Mouse (Mus musculus) spleen, postnatal 36 days (tissue): ENCODE results near the gene Supv3l1.
"Not testable (repeated sequence)": the region's sequence is repeated elsewhere in the genome, so short reads cannot be mapped to it uniquely, and the experiment has no call there.

ENCODE experiments used
- DNase-seq, 2 experiments: peaks; one replicate each; pipeline ENCODE4 v3.0.0; 2022; ENCODE audit warnings: low spot score in 2 of 2, mixed read lengths in 1 of 2

Supv3l1 gene

DNA sequence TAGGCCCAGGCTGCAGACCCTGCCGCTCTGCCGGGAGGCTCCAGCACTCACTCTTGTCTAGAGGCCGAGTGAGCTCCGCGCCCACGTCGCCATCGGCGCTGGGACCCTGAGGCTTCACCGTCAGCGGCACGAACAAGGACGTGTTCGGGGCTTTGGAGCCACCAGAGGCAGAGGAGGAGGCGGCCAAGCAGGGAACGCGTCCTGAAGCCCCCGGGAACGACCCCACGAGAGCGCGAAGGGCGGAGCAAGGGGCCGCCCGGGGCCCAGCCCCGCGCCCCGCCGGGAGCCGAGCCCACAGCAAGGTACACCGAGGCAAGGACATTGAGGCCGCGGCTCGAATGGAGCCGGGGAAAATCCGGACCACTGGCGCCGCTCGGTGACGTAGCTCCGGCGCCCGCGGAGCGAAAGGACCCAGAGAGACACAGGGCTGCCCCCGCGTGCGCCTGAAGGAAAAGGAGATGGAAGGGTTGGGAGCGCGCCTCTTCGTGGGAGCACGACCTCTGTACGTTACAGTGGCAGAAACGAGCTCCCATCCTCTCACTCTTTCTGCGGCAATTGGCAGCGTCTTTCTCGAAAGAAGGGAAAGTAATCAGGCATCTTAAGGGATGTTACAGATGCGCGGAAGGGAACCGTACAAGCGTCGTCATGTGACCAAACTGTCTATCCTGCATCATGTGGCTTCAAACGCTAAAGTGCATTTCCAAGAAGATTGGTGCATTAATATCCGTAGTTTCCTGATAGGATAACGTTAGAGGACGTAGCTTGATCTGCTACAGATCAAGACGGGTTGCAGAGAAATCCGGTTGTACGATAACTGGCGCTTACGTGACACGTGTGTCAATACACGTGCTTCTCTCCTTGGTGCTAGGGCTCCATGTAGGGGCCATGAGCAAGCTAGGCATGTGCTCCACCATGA lies at the start of gene Supv3l1, which contains the start of gene 4930507D05Rik:
Gene Supv3l1, minus strand, starts transcription at position 375 of the 916 bp plus-strand sequence.
Gene 4930507D05Rik, plus strand, starts transcription at position 126 of the 916 bp plus-strand sequence.
- DNase-seq: peak; percentile 76 to 85

DNA sequence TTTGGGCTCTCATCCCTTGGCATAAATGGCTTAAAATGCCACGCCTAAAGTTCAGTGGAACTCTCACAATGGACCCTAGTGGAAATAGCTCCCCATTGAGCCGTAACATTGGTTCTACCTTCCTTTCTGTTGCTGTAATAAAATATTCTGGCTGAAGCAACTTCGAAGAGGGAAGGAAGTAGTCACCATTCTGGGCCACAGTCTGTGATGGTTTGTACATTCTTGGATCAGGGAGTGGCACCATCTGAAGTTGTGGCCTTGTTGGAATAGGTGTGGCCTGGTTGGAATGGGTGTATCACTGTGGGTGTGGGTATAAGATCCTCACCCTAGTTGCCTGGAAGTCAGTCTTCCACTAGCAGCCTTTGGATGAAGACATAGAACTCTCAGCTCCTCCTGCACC lies 42.1 kb upstream of the Supv3l1 start:
- not testable (repeated sequence) for DNase-seq

DNA sequence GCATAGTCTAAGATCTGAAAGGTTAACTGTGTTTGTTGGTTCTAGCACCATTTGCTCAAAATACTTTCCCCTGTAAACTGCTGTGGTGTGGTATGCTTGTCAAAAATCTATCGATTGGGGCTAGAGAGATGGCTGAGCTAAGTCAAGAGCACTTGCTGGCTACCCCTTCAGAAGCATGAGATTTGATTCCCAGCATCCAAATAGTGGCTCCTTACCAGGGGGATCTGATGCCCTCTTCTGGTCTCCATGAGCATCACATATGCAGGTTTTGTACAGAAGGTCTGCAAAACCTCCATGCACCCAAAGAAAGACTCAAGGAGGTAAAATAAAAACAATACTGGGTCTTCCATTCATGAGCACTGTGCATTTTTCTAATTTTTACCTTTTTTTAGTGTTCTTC lies 38.7 kb upstream of the Supv3l1 start:
- no peak for DNase-seq

DNA sequence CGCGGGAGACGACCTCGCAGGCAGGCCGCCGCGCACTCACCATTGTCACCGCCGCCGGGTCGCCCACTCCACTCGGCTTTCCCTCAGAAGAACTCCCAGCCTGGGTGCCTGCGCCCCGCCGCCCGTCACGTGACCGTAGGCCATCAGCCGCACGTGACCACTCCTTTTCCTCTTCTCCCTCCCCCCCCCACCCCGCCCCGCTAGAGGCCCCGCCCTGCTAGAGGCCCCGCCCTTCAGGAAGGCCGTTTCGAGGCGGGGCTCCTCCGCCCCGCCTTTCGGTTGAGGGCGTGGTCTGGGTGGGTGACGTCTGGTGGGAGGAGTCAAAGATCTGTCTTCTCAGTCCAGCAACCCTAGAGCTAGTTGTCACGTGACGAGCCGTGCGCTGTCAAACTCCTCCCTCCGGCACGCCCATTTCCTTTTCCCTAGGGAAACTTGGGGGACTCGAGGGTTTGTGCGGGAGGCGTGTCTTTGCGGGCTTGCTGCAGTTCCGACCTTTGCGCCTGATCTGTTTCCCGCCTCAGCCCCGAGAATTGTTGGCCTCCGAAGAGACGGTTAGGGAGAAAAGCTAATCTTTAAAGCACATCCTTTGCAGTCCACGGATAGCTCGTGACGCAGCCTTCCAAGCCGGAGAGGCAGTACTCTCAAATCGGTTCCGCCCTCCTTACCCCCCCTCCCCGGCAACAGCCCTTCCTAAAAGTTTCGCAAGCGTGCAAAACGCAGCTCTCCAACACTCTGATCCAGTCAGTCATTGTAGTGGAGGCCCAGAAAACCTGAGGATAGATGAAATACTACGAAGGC lies 37.3 kb upstream of the Supv3l1 start, which contains the start of gene Vps26a:
Gene Vps26a, minus strand, starts transcription at position 188 of the 798 bp plus-strand sequence.
- DNase-seq: peak; percentile 97 to 98

DNA sequence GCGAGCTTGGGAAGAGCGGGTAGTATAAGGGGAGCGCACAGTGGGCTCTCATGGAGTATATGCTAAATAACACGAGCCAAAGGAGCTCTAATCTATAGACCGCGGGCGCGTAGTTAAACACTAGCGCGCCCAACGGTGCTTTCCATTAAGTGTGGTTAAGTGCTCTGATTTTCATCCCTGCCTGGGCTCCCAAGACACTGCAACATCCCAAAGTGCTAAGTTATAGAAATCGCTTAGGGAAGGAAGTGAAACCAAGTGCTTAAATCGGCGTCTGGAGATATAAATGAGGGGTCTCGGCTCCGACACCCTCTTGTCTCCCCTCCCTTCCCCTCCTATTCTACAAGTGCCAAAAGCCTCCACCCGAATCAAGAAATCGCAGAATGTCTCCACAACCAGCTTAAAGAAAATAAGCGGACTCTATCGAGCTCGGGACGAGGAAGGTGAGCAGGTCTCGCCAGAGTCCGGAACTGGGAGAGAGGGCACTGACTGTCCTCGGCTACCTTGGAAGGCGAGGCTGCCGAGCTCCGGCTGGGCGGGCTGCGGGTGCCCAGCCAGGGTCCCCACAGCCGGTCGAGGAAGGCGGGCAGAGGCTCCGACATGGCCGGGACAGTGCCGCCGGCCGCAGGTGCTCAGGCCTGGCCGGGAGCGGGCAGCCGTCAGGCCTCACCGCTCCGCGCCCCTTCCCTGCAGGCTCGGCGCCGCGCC lies 36.5 kb upstream of the Supv3l1 start:
- DNase-seq: no peak

DNA sequence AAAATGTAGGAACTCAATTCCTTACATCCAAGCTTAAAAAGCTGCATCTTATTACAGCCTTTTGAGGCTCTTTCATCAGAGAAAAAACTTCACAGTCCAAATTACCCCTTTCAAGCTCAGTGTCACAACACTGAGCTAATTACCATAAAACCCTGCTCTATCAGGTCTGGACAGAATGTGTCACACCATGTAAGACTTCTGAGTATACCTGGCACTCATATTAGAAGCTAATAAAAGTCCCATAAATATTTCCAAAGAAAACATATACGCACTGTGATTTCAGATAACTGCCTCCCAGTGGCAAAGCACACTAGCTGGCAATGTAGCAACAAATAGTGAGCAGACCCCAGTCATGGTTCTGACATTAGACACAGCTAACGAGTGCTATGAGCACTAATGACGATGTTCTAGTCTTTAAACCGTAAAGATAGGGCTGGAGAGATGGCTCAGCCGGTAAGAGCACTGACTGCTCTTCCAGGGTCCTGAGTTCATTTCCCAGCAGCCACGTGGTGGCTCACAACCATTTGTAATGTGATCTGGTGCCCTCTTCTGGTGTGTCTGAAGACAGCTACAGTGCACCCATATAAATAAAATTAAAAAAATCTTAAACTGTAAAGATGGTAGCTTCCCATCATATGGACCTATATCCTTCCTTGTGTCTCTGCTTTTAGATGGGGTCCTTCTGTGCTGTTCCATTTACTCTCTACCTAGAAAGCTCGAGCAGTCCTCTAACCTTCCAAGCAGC lies 31.7 kb upstream of the Supv3l1 start:
- DNase-seq: no peak

DNA sequence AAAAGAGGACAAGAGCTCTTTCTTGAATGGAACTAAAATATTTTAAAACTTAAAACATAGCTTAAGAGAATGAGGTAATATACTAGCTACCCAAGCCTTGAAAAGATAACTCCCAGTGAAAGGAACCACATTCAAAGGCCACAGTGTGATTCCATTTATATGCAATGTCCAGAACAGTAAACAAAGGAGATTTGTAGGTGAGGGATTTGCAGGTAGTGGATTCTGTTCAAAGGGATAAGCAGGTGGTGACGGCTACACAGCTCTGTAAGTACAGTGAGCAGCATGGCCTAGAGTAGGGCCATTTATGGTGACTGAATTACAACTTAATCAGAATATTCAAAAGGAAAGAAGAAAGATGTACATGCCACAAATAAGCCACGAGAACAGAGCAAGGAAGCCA lies 27.4 kb upstream of the Supv3l1 start:
- no peak for DNase-seq

DNA sequence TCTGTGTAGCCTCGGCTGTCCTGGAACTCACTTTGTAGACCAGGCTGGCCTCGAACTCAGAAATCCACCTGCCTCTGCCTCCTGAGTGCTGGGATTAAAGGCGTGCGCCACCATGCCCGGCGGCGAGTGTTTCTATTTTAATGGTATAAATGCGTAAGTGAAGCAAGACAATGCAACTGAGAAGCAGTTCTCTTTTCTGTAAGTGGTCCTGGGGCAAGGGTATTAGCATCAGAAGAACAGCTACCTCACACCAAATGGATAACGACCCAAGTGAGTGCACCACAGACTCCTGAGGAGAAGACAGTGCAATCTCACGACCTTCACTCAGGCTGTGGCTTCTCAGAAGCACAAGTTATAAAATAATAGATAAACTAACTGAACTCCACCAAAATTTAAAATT lies 25.4 kb upstream of the Supv3l1 start:
- no peak for DNase-seq

DNA sequence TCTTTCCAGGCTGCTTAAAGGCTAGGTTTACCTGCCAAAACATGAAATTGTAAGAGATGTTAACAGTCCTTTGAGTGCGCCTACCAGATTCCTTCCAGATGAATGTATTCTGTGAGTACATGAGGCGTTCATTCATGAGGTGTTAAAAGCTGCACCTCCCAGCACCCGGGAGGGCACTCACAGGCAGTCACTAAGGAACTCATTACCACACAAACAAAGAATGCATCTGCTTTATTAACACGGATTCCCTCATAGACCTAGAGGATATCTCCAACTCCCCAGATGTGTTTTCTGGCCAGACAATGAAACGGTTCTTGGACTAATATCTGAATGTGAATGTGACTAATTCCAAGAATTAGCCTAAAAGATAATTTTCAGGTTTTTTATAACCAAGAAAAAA lies 21.6 kb upstream of the Supv3l1 start:
- DNase-seq: no peak

DNA sequence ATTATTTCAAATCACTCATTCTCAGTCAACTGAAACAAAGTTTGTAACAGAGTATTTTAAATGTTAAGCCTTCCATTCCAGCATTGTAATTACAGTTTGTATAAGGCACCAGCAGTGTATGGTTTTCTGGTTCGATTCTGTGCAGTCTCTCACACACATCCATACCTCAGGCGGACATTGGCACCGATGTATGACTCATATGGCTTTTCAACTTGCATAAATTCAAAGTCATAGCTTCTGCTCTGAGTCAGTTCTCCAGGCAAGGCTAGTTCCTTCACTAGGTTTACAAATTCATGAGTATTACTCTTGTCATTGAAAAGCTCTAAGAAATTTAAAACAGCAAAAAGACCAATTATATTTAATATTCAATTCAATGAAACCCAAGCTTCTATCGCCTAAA lies 20.2 kb upstream of the Supv3l1 start:
- DNase-seq: no peak

DNA sequence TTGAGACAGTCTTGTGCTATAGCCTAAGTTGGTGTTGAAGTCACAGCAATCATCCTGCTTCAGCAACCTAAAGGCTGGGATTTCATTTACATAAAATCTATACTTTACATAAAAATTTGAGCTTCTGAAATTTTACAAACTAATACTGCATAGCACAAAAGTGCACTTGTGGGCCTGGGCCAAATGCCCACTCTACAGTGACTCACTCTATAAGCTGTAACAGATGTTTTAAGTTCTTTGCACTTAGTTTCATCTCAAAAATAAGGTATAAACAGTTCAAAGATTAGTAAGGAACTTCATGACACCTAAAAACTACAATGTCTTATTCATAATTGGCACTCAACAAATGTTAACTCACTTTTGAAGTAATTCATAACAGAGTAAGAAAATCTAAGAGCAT lies 11.8 kb upstream of the Supv3l1 start:
- no peak for DNase-seq

DNA sequence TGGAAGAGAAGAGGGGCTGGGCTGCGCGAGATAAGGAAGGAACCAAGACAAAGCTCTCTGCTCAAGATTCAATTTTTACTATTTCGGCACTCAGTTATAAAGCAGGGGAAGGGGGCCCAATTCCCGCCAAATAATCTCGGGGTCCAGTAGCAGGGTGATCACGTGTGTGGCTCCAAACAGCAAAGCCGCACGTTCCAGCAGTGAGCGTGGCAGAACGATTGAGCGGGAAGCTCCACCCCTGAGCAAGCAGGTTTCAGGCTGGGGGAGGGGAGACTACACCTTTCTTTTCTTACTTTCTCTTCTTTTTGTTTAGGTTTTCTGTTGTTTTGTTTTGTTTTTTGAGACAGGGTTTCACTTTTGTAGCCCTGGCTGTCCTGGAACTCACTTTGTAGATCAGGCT lies 2.5 kb upstream of the Supv3l1 start:
- not testable (repeated sequence) for DNase-seq

DNA sequence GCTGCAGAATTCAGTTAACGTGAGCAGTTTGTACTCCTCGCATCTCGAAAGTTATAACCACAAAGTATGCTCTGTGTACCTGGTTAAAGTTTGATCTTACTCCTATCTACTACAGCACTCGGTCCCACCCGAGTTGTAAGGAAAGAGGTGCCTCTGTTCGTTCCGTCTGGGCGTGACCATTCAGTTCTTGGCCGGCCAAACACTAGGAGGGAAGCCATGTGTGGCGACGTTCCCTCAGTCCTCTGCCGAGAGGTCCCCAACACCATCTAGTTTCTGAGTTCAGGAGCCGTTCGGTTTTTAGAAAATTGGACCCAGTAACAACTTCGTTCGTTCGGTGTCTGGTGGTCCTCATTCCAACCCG lies 722 bp upstream of the Supv3l1 start:
- DNase-seq: no peak

DNA sequence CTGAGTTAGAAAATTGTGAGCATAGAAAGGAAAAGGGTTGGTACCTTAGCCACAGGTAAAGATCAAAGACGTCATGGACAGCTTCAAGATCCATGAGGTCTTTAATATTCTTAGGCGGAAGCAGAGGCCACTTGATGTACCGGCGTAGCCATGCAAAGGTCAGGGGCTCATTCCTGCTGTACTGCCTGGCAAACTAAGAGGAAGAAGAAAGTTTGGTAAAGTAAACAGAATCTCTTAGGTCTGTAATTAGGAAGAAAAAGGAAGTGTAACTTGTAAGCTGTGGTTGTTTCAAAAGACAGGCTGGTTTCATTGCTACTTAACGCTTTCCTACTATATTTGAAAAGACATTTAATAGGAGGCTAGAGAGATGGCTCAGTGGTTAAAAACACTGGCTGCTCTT lies 19.1 kb downstream of the Supv3l1 start:
- no peak for DNase-seq

DNA sequence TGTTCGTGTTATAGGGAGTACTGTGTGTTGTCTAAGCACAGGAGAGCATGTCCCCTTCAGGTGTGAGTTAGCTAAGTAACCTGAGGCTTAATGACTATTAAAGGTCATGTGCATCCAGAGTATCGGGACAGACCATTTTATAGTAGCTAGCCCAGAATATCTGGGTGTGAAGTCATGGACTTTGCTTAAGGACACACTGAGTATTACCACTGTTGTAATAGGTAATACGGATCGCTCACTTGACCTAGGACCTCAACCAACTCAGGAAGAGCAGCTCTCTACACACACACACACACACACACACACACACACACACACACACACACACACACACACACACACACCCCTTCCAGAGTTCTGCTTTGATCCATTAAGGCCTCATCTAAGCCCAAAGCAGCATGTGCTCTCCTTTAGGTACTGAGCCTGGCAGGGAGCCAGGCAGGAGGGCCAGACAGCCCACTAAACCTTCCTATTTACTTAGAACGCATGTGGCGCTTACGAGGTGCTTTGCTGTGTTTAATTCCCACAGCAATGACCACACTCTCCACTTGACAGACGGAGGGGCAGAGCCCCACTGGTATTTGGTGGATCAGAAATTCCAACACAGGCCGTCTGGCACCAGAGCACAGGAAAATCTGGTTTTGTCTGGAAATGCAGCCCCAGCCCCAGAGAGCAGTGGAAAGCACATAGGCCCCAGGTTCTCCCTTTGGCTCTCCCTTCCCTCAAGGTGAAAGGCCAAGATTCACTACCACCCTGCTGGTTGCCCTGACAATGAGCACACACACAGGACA lies 24.3 kb downstream of the Supv3l1 start:
- no peak for DNase-seq

DNA sequence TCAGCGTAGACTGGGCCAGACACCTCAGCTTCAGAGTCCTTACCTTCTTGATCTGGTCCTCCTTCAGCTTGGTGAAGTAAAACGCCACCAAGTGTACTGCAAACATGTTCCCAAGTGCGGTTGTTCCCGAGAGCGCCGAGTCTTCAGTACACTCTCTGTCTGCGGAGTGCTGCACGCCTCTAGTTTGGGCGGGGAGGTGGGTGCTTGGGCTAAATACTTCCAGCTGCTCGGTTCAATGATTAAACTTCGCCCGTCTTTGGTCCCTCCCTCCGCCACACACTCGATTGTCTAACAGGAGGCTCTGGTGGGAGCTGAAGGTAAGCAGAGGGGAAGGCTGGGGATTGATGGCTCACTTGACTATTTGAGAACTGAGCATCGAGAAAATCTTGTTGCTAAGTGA lies 27.3 kb downstream of the Supv3l1 start, which contains the start of gene Hkdc1:
Gene Hkdc1, minus strand, starts transcription at position 237 of the 400 bp plus-strand sequence.
- DNase-seq: no peak

DNA sequence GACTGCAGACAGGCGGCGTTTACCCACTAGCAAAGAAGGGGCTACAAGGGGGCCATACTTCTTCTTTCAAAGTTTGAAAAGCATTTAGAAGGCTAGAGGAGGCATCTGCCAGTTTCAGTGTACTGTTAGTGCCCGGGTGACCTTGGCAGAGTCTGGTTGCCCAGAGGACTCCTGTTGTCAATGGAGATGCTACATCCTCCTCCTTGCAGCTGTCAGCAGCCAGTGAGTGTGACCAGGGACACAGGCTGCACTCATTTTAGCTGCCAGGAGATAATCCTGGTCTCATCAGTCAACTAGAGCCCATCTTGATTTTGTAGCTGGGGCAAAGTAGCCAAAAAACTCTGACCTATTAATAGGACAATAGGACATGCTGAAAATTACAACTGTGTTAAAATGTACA lies 28.4 kb downstream of the Supv3l1 start:
- no peak for DNase-seq

DNA sequence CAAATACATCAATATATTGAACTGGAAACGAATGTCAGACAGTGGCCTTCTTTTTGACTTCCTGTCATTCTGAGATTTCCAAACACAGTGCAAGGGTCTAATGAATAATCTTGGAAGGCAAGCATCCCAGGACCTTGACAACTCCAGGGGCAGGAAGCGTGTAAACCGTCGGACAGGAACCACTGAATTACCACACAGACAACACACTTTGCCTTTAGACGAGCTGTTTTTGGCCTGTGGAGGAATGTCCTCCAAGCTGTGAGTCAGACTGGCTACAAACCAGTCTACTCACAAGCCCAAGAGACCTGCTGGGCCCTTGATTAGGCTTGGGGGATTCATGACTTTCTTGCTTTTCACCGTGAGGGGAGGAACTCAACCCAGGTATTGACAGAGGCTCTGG lies 29.1 kb downstream of the Supv3l1 start:
- no peak for DNase-seq

DNA sequence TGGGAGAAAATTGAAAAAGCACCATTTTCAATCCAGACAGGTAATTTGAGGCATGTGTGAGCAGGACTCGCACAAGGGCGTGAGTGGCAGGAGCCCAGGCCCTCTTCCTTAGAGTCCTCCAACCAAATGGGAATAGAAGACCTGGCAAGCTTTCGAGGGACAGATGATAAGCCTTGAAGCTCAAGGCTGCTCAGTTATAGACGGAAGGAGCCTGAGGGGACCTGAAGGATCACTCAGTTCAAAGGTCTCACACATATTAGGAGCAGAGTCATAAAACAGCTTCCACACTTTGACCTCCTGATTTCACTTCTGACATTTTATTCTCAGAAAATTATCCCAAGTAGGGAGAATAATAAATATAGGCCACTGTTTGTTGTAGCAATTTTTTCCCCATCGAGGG lies 30.1 kb downstream of the Supv3l1 start:
- no peak for DNase-seq

DNA sequence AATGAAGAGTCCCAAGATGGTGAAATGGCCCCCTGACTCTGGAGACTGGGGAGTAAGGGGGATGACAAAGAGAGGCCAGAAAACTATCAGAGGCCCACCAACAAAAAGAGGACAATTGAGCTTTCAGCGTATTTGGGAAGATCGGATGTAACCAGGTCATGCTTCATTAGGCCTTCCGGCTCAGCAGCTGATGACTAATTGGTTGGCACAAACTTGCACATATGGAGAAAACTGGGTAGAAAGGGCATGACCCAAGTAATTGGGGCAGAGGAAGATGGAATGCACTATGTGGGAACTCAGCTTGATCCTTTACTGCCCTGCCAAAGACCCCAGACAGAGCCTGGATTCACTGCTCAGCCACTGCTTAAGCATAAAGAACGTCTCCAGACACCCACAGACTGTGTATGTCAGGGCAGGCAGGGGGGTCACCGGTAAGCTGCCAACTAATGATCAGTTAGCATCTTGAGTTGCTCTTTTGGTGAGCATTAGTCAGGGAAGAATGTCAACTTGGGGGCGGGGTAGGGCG lies 30.6 kb downstream of the Supv3l1 start:
- no peak for DNase-seq
